Mouse (Mus musculus) cerebellum, postnatal 14 days (tissue): ENCODE measurements at regions not wholly inside any gene's neighbourhood (a gene's known extent, or its start where the extent isn't known, plus 50 kb on each side); places are given as distances from the start of the nearest gene placed in this dataset.
"Not testable (repeated sequence)": the region's sequence is repeated elsewhere in the genome, so short reads cannot be mapped to it uniquely, and the experiment has no call there.

Source experiments
- DNase-seq, 2 experiments: peaks; one replicate each; pipeline ENCODE4 v3.0.0; 2021; ENCODE audit warnings: mixed read lengths in 2 of 2

- no peak for DNase-seq
Measured at GRCm38 (mm10) chr15:3171774-3172173, 96.6 kb upstream of the Selenop start.

- no peak for DNase-seq
Measured at GRCm38 (mm10) chr15:3174072-3174471, 94.3 kb upstream of the Selenop start.

GRCm38 (mm10) chr15:3174848-3175247, 93.5 kb upstream of the Selenop start:
- no peak for DNase-seq

- peak; percentile 59 to 70 for DNase-seq
Measured at GRCm38 (mm10) chr15:3201912-3202653, 66.3 kb upstream of the Selenop start.

- DNase-seq: no peak
Measured at GRCm38 (mm10) chr15:3205522-3205921, 62.8 kb upstream of the Selenop start.

GRCm38 (mm10) chr15:3206076-3206475, 62.3 kb upstream of the Selenop start:
- DNase-seq: not testable (repeated sequence)

- peak; percentile 61 to 62 for DNase-seq
Measured at GRCm38 (mm10) chr15:3213721-3214120, 54.6 kb upstream of the Selenop start.

GRCm38 (mm10) chr15:3215201-3215600, 53.1 kb upstream of the Selenop start:
- DNase-seq: no peak
